Mouse (Mus musculus): ENCODE measurements around the gene Mt4. TPM values are rescaled to one million over a fixed set of nuclear protein-coding genes. Genes with fewer than 3 reads are reported as not detected.
"Not testable (repeated sequence)": the region's sequence is repeated elsewhere in the genome, so short reads cannot be mapped to it uniquely, and the experiment has no call there.

The Mt4 gene
- polyA plus RNA-seq, 1 experiment: not detected

DNA sequence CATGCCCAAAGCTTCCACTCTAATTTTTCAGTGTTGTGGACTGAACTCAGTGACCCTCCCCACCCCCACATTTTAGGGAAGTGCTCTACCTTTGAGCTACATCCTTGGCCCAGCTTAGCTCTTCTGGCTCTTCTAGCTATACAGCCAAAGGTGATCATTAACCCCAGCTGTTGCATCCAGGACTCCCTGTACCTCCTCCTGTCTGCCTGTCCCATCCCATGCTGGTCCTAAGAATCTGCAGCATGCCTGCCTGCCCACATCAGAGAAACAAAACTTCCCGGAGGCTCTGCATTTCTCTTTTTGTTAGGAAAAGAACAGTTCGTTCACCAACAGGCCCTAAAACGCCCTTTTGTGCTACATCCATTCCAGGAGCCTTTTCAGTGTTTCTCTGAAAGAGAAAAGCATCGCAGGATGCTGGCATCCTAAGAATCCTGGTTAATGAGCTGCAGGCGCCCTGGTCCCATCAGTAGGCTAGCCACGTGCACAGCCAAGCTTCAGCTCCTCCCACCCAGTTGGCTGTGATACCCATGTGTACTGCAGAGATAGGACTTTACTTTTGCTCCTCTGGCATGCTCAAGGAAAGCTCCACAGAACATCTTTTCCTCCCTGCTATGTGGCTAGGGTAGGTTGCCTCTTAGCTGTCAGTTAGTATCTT is 18.1 kb upstream of the Mt4 start:
- no peak for TF ChIP-seq CTCF (IDR thresholded peaks at IDR 0.05; ENCODE audit: extremely low read depth, insufficient read length, insufficient replicate concordance, low read depth, low read length)
- TF ChIP-seq POLR2A (IDR thresholded peaks at IDR 0.05; ENCODE audit: low read depth, low read length): no peak
- WGBS: 16% methylated on average over 6 of the region's 6 CpGs
- H3K4me3 ChIP-seq (ENCODE audit: low read depth, low read length): no peak overlapping the region
- H3K4me1 ChIP-seq (ENCODE audit: control insufficient read depth, insufficient read depth, insufficient read length, low read length): no peaks in the 10 kb centered on the region
- H3K27me3 ChIP-seq (ENCODE audit: control insufficient read depth, insufficient read depth, low read length): no peaks in the 10 kb centered on the region
- H3K27ac ChIP-seq (ENCODE audit: insufficient read depth, low read depth, low read length): no peak overlapping the region
- no peaks in the 10 kb centered on the region for H3K36me3 ChIP-seq (ENCODE audit: control insufficient read depth, insufficient read depth, low read length)

DNA sequence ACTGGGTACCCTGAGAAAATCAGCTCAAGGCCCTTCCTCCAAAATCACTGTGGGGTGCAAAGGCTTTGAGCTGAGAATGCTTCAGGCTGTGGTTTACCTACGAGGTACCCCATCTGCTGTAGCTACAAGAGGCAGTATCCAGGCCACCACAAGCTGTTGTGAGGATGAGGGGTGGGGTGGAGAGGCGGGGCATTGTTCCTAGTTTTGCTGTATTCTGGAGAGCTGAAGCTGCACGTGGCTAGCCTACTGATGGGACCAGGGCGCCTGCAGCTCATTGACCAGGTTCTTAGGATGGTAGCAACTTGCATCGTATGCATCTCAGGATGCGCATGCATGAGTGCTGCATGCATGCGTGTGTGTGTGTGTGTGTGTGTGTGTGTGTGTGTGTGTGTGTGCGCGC is 15.4 kb upstream of the Mt4 start:
- no peaks in the 10 kb centered on the region for H3K36me3 ChIP-seq (ENCODE audit: control insufficient read depth, insufficient read depth, low read length)
- no peak overlapping the region for H3K4me3 ChIP-seq (ENCODE audit: low read depth, low read length)
- WGBS: 79% methylated on average over 9 of the region's 9 CpGs
- no peak for TF ChIP-seq CTCF (IDR thresholded peaks at IDR 0.05; ENCODE audit: extremely low read depth, insufficient read length, insufficient replicate concordance, low read depth, low read length)
- no peak for TF ChIP-seq POLR2A (IDR thresholded peaks at IDR 0.05; ENCODE audit: low read depth, low read length)
- no peak overlapping the region for H3K27ac ChIP-seq (ENCODE audit: insufficient read depth, low read depth, low read length)
- no peaks in the 10 kb centered on the region for H3K27me3 ChIP-seq (ENCODE audit: control insufficient read depth, insufficient read depth, low read length)
- no peaks in the 10 kb centered on the region for H3K4me1 ChIP-seq (ENCODE audit: control insufficient read depth, insufficient read depth, insufficient read length, low read length)

DNA sequence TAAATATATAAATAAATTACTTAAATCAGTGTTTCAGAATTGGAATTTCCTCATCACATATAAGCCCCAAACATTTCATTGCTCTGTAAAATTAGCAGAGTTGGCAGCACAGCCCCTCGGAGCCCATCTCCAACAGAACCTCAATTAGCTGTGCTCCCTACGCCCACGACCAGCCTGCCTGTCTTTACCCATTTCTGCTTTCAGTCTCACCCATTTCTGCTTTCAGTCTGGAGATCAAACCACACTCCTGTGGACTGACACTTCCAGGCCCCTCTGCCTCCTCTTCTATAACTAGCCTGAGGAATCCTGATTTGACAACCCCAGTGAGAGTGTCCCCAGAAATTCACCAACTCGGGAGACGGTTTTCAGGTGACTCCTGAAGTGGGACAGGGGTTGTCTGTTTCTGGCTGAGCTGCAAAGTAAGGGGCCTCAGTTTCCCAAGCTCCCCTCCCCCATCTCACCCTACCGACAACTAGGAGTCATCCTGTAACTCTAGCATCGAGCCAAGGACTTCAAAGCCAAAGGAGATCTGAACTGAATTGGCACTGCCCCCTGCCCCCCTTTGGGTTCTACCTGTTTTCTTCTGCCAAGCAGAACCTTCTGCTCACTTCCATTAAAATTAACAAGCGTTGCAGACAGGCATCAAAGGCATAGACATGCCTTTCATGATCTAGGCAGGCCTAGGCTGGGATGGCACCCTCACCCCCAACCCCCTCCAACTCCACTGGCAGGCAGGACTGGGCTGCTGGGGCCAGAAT is 14.1 kb upstream of the Mt4 start:
- WGBS: 52% methylated on average over 8 of the region's 8 CpGs
- no peak overlapping the region for H3K27ac ChIP-seq (ENCODE audit: insufficient read depth, low read depth, low read length)
- H3K4me1 ChIP-seq (ENCODE audit: control insufficient read depth, insufficient read depth, insufficient read length, low read length): no peaks in the 10 kb centered on the region
- TF ChIP-seq CTCF (IDR thresholded peaks at IDR 0.05; ENCODE audit: extremely low read depth, insufficient read length, insufficient replicate concordance, low read depth, low read length) (no peak), POLR2A (IDR thresholded peaks at IDR 0.05; ENCODE audit: low read depth, low read length) (no peak)
- no peaks in the 10 kb centered on the region for H3K27me3 ChIP-seq (ENCODE audit: control insufficient read depth, insufficient read depth, low read length)
- H3K36me3 ChIP-seq (ENCODE audit: control insufficient read depth, insufficient read depth, low read length): no peaks in the 10 kb centered on the region
- no peak overlapping the region for H3K4me3 ChIP-seq (ENCODE audit: low read depth, low read length)

DNA sequence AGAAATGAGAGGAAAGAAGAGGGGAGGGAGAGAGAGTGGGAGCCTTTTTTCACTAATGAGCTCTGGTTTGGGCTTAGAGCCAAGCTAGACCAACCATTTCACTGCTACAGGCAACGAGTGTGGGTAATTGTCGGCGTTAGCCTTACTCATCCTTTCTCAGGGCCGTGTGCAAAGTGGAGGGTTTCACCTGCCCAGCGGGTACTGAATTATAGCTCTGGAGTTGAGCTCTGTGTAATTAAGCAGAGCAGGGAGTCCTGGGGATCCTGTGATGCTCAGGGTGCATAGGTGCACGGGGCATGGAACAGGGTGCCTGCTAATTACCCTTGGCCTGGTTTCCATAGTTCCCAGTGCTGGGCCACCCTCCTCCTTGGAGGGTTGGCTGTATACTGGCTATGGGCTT is 9.3 kb upstream of the Mt4 start:
- H3K4me1 ChIP-seq (ENCODE audit: control insufficient read depth, insufficient read depth, insufficient read length, low read length): no peaks in the 10 kb centered on the region
- H3K27ac ChIP-seq (ENCODE audit: insufficient read depth, low read depth, low read length): no peak overlapping the region
- no peaks in the 10 kb centered on the region for H3K27me3 ChIP-seq (ENCODE audit: control insufficient read depth, insufficient read depth, low read length)
- H3K36me3 ChIP-seq (ENCODE audit: control insufficient read depth, insufficient read depth, low read length): no peaks in the 10 kb centered on the region
- 70% methylated on average over 6 of the region's 6 CpGs for WGBS
- H3K4me3 ChIP-seq (ENCODE audit: low read depth, low read length): no peak overlapping the region
- TF ChIP-seq CTCF (IDR thresholded peaks at IDR 0.05; ENCODE audit: extremely low read depth, insufficient read length, insufficient replicate concordance, low read depth, low read length): no peak
- TF ChIP-seq POLR2A (IDR thresholded peaks at IDR 0.05; ENCODE audit: low read depth, low read length): no peak

DNA sequence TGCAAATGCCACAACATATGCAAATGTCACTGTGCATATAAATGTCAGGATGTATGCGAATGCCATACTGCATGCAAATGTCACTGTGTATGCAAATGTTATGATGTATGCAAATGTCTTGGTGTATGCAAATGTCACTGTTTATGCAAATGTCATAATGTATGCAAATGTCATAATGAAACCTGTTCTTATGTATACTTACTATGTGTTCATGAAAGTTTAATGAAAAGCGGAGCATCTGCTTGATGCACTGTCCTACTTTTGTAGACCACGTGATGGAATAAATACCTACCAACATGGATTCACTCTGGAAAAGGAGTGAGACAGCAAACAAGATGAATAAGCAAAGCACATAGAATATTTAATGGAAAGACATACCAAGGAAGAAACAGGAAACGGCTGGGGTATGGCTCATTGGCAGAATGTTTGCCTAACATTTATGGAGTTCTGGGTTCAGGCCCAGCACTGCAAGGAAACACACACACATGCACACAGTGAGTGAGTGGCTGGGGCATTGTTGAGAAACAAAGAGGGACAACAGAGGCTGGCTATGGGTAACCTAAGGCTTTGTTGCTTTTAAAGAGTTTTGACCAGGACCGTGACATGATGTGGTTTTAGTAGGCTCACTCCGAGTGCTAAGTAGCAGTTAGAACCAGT is 7.7 kb upstream of the Mt4 start:
- H3K27ac ChIP-seq (ENCODE audit: insufficient read depth, low read depth, low read length): no peak overlapping the region
- 87% methylated on average over 6 of the region's 6 CpGs for WGBS
- H3K4me1 ChIP-seq (ENCODE audit: control insufficient read depth, insufficient read depth, insufficient read length, low read length): no peaks in the 10 kb centered on the region
- H3K27me3 ChIP-seq (ENCODE audit: control insufficient read depth, insufficient read depth, low read length): no peaks in the 10 kb centered on the region
- H3K36me3 ChIP-seq (ENCODE audit: control insufficient read depth, insufficient read depth, low read length): no peaks in the 10 kb centered on the region
- TF ChIP-seq POLR2A (IDR thresholded peaks at IDR 0.05; ENCODE audit: low read depth, low read length) (no peak), CTCF (IDR thresholded peaks at IDR 0.05; ENCODE audit: extremely low read depth, insufficient read length, insufficient replicate concordance, low read depth, low read length) (no peak)
- H3K4me3 ChIP-seq (ENCODE audit: low read depth, low read length): no peak overlapping the region

DNA sequence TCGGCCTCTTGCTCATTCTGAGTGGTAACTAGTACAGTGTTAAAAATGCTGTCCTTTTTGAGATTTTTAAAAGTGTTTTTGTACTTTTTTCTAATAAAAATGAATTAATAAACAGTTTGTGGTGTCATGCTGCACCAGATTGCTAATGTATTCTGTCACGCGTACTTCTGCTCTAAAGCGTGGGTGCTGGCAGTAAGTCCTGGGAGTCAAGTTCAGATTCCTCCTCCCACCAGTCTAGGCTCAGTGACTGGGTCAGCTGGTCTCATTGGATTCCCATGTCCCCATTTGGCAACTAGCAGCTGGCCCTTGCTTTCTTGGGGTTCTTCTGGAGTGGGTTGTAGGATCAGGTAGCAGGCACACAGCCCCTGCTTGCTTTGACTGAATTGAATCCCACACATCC is 6.9 kb upstream of the Mt4 start:
- 95% methylated on average over 4 of the region's 4 CpGs for WGBS
- Histone ChIP-seq H3K27ac (ENCODE audit: insufficient read depth, low read depth, low read length) (no peak overlapping the region), H3K36me3 (ENCODE audit: control insufficient read depth, insufficient read depth, low read length) (no peaks in the 10 kb centered on the region), H3K27me3 (ENCODE audit: control insufficient read depth, insufficient read depth, low read length) (no peaks in the 10 kb centered on the region), H3K4me1 (ENCODE audit: control insufficient read depth, insufficient read depth, insufficient read length, low read length) (no peaks in the 10 kb centered on the region), H3K4me3 (ENCODE audit: low read depth, low read length) (no peak overlapping the region)
- no peak for TF ChIP-seq CTCF (IDR thresholded peaks at IDR 0.05; ENCODE audit: extremely low read depth, insufficient read length, insufficient replicate concordance, low read depth, low read length)
- TF ChIP-seq POLR2A (IDR thresholded peaks at IDR 0.05; ENCODE audit: low read depth, low read length): no peak

DNA sequence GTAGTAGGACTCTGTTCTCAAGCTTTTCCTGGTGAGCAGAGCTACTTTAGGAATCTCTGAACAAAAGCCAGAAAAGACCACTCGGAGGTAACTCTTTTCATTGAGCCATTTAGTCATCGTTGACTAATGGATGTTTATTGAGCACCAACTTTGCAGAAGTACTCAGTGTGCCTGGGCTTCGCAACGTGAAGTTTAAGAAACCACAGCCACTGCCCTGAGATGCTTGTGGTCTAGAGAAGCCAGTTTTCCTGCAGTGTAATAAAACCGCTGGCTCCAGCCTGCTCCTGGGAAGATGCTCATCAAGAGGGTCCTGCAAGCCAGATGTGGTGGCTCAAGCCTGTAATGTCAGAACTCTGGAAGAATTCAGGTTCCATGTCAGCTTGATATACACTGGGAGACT is 4.9 kb upstream of the Mt4 start:
- TF ChIP-seq CTCF (IDR thresholded peaks at IDR 0.05; ENCODE audit: extremely low read depth, insufficient read length, insufficient replicate concordance, low read depth, low read length): no peak
- no peak for TF ChIP-seq POLR2A (IDR thresholded peaks at IDR 0.05; ENCODE audit: low read depth, low read length)
- WGBS: 67% methylated on average over 5 of the region's 5 CpGs
- no peaks in the 10 kb centered on the region for H3K27me3 ChIP-seq (ENCODE audit: control insufficient read depth, insufficient read depth, low read length)

DNA sequence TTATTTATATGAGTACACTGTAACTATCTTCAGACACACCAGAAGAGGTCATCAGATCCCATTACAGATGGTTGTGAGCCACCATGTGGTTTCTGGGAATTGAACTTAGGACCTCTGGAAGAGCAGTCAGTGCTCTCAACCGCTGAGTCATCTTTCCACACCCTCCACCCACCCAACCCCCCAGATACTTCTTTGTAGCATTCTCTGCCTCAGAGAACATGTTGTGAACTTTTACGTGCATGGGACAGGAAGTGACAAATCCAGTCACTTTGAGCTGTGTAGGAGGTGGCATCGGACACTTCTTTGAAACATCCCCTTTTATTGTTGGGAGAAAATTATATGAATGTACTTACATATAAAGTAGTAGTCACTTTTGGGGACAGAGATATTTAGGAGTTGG is 2.4 kb upstream of the Mt4 start:
- not testable (repeated sequence) for H3K4me3 ChIP-seq (ENCODE audit: low read depth, low read length); H3K36me3 ChIP-seq (ENCODE audit: control insufficient read depth, insufficient read depth, low read length); H3K27ac ChIP-seq (ENCODE audit: insufficient read depth, low read depth, low read length); H3K27me3 ChIP-seq (ENCODE audit: control insufficient read depth, insufficient read depth, low read length); H3K4me1 ChIP-seq (ENCODE audit: control insufficient read depth, insufficient read depth, insufficient read length, low read length)
- WGBS: 39% methylated on average over 3 of the region's 3 CpGs

More for the DNA sequence above, 4.9 kb upstream of the Mt4 start:
- Histone ChIP-seq H3K27ac (ENCODE audit: insufficient read depth, low read depth, low read length) (no peak overlapping the region), H3K4me1 (ENCODE audit: control insufficient read depth, insufficient read depth, insufficient read length, low read length) (peaks cover 5% of the 10 kb centered on the region), H3K36me3 (ENCODE audit: control insufficient read depth, insufficient read depth, low read length) (no peaks in the 10 kb centered on the region), H3K4me3 (ENCODE audit: low read depth, low read length) (no peak overlapping the region)

All from small intestine, adult 2 months (tissue).